Mouse (Mus musculus) heart, embryonic 15.5 days (tissue): ENCODE measurements at regions not wholly inside any gene's neighbourhood (a gene's known extent, or its start where the extent isn't known, plus 50 kb on each side); places are given as distances from the start of the nearest gene placed in this dataset.
"Not testable (repeated sequence)": the region's sequence is repeated elsewhere in the genome, so short reads cannot be mapped to it uniquely, and the experiment has no call there.

Experiments
- ATAC-seq: fragments of 200-750 bp; cut with Nextera tagmentation; replicated peaks from 2 replicates; pipeline ENCODE4 v1.8.0; 2017; ENCODE audit warnings: low read depth, moderate TSS enrichment; ENCODE audit not compliant: insufficient number of reproducible peaks, insufficient read depth, low FRiP score
- H3K27ac ChIP-seq: fragments of 300-500 bp; sonication (generic); 2 replicates; pipeline ENCODE4 v1.5.1; 2015; ENCODE audit warnings: mild to moderate bottlenecking, inconsistent platforms
- H3K27me3 ChIP-seq: fragments of 300-500 bp; sonication (generic); 2 replicates; pipeline ENCODE4 v1.6.1; 2015; ENCODE audit warnings: inconsistent platforms
- H3K36me3 ChIP-seq: fragments of 300-500 bp; sonication (generic); 2 replicates; pipeline ENCODE4 v1.6.1; 2015; ENCODE audit warnings: mild to moderate bottlenecking, inconsistent platforms
- H3K4me1 ChIP-seq: fragments of 300-500 bp; sonication (generic); replicated peaks from 2 replicates; pipeline ENCODE4 v1.6.1; 2015; ENCODE audit warnings: inconsistent platforms
- H3K4me2 ChIP-seq: fragments of 300-500 bp; sonication (generic); 2 replicates; pipeline ENCODE4 v1.6.1; 2015; ENCODE audit warnings: inconsistent platforms, mild to moderate bottlenecking, moderate library complexity
- H3K4me3 ChIP-seq: fragments of 300-500 bp; sonication (generic); 2 replicates; pipeline ENCODE4 v1.5.1; 2015; ENCODE audit warnings: mild to moderate bottlenecking, inconsistent platforms
- H3K9ac ChIP-seq: fragments of 300-500 bp; sonication (generic); 2 replicates; pipeline ENCODE4 v1.6.1; 2015; ENCODE audit warnings: mild to moderate bottlenecking, inconsistent platforms
- H3K9me3 ChIP-seq: fragments of 300-500 bp; sonication (generic); replicated peaks from 2 replicates; pipeline ENCODE4 v1.6.1; 2016; ENCODE audit warnings: inconsistent platforms
- WGBS: fragments of 180-500 bp; shearing (Covaris S2); methylation state at CpG from one replicate; pipeline ENCODE4 v1.1.7; 2015; ENCODE audit warnings: mixed read lengths; 5-methylcytosine and 5-hydroxymethylcytosine counted together

GRCm38 (mm10) chr2:85280580-85280979 is 58.5 kb downstream of the Olfr987 start:
- Histone ChIP-seq H3K4me2 (no peak overlapping the region), H3K4me1 (peaks cover 8% of the 10 kb centered on the region), H3K27me3 (no peaks in the 10 kb centered on the region), H3K9ac (no peak overlapping the region), H3K27ac (peak overlapping the region; percentile 29; the same call in 1 of the 2 replicates), H3K36me3 (no peaks in the 10 kb centered on the region), H3K9me3 (no peaks in the 10 kb centered on the region), H3K4me3 (no peak overlapping the region)
- ATAC-seq: no peak
- 35% methylated on average over 2 of the region's 2 CpGs for WGBS

GRCm38 (mm10) chr2:85278128-85278527 is 61.0 kb downstream of the Olfr987 start:
- Histone ChIP-seq H3K27me3 (no peaks in the 10 kb centered on the region), H3K4me1 (no peaks in the 10 kb centered on the region), H3K4me3 (no peak overlapping the region), H3K27ac (no peak overlapping the region), H3K9ac (no peak overlapping the region), H3K36me3 (no peaks in the 10 kb centered on the region), H3K9me3 (no peaks in the 10 kb centered on the region), H3K4me2 (no peak overlapping the region)
- no peak for ATAC-seq
- 62% methylated on average over 3 of the region's 3 CpGs for WGBS

- no peak overlapping the region for H3K4me2 ChIP-seq
- no peaks in the 10 kb centered on the region for H3K4me1 ChIP-seq
- no peaks in the 10 kb centered on the region for H3K27me3 ChIP-seq
- H3K9ac ChIP-seq: no peak overlapping the region
- 87% methylated on average over 1 of the region's 1 CpGs for WGBS
- no peaks in the 10 kb centered on the region for H3K9me3 ChIP-seq
- ATAC-seq: no peak
- H3K4me3 ChIP-seq: no peak overlapping the region
- no peak overlapping the region for H3K27ac ChIP-seq
- H3K36me3 ChIP-seq: no peaks in the 10 kb centered on the region
Measured at GRCm38 (mm10) chr2:85277433-85277832, 61.7 kb downstream of the Olfr987 start.

- not testable (repeated sequence) for H3K4me3 ChIP-seq, H3K27me3 ChIP-seq, H3K9ac ChIP-seq, H3K36me3 ChIP-seq, H3K4me1 ChIP-seq, H3K4me2 ChIP-seq, ATAC-seq, H3K27ac ChIP-seq, H3K9me3 ChIP-seq
- WGBS: 81% methylated on average over 14 of the region's 14 CpGs
Measured at GRCm38 (mm10) chr2:85266813-85267212, 69.8 kb upstream of the Lrrc55 start.

- no peak overlapping the region for H3K27ac ChIP-seq
- ATAC-seq: no peak
- no peaks in the 10 kb centered on the region for H3K27me3 ChIP-seq
- no peaks in the 10 kb centered on the region for H3K4me1 ChIP-seq
- no peak overlapping the region for H3K9ac ChIP-seq
- no peaks in the 10 kb centered on the region for H3K36me3 ChIP-seq
- H3K4me3 ChIP-seq: no peak overlapping the region
- H3K9me3 ChIP-seq: no peaks in the 10 kb centered on the region
- no peak overlapping the region for H3K4me2 ChIP-seq
Measured at GRCm38 (mm10) chr2:85265667-85266066, 68.7 kb upstream of the Lrrc55 start.

- no peak overlapping the region for H3K4me2 ChIP-seq
- no peak overlapping the region for H3K9ac ChIP-seq
- H3K4me3 ChIP-seq: no peak overlapping the region
- H3K27me3 ChIP-seq: no peaks in the 10 kb centered on the region
- no peaks in the 10 kb centered on the region for H3K9me3 ChIP-seq
- H3K4me1 ChIP-seq: no peaks in the 10 kb centered on the region
- 48% methylated on average over 2 of the region's 2 CpGs for WGBS
- H3K27ac ChIP-seq: no peak overlapping the region
- no peaks in the 10 kb centered on the region for H3K36me3 ChIP-seq
- ATAC-seq: no peak
Measured at GRCm38 (mm10) chr2:85265037-85265524, 68.1 kb upstream of the Lrrc55 start.

GRCm38 (mm10) chr2:85257356-85257755 is 60.4 kb upstream of the Lrrc55 start:
- Histone ChIP-seq H3K4me2 (no peak overlapping the region), H3K27ac (no peak overlapping the region), H3K27me3 (no peaks in the 10 kb centered on the region), H3K9ac (no peak overlapping the region), H3K4me3 (no peak overlapping the region), H3K4me1 (peaks cover 12% of the 10 kb centered on the region), H3K36me3 (no peaks in the 10 kb centered on the region), H3K9me3 (no peaks in the 10 kb centered on the region)
- WGBS: 66% methylated on average over 3 of the region's 3 CpGs
- no peak for ATAC-seq

- Histone ChIP-seq H3K4me2 (no peak overlapping the region), H3K9me3 (no peaks in the 10 kb centered on the region), H3K9ac (no peak overlapping the region), H3K27ac (no peak overlapping the region), H3K4me3 (no peak overlapping the region), H3K27me3 (no peaks in the 10 kb centered on the region), H3K36me3 (no peaks in the 10 kb centered on the region), H3K4me1 (peaks cover 19% of the 10 kb centered on the region)
- 55% methylated on average over 2 of the region's 2 CpGs for WGBS
- no peak for ATAC-seq
Measured at GRCm38 (mm10) chr2:85255610-85256009, 58.6 kb upstream of the Lrrc55 start.

- Histone ChIP-seq H3K4me2 (peak overlapping the region; percentile 52), H3K36me3 (no peaks in the 10 kb centered on the region), H3K9ac (no peak overlapping the region), H3K9me3 (no peaks in the 10 kb centered on the region), H3K27me3 (no peaks in the 10 kb centered on the region), H3K4me1 (peaks cover 19% of the 10 kb centered on the region), H3K4me3 (peak overlapping the region; percentile 15; the same call in 1 of the 2 replicates), H3K27ac (peak overlapping the region; percentile 52)
- 0 out of 2 replicates have a peak, but pooled peaks have one; percentile 64 for ATAC-seq
- 32% methylated on average over 16 of the region's 16 CpGs for WGBS
Measured at GRCm38 (mm10) chr2:85252343-85253285, 55.6 kb upstream of the Lrrc55 start.

GRCm38 (mm10) chr2:85250026-85250560 is 53.1 kb upstream of the Lrrc55 start:
- H3K36me3 ChIP-seq: no peaks in the 10 kb centered on the region
- peaks cover 19% of the 10 kb centered on the region for H3K4me1 ChIP-seq
- H3K9me3 ChIP-seq: no peaks in the 10 kb centered on the region
- no peaks in the 10 kb centered on the region for H3K27me3 ChIP-seq
- H3K27ac ChIP-seq: no peak overlapping the region
- WGBS: 70% methylated on average over 10 of the region's 10 CpGs
- H3K4me2 ChIP-seq: no peak overlapping the region
- no peak overlapping the region for H3K4me3 ChIP-seq
- no peak for ATAC-seq
- H3K9ac ChIP-seq: no peak overlapping the region
